ENCODE assay signal across 9 mouse cellular contexts in genomic region chr10:115618288-115618856, GRCm38 (mm10). TPM values are rescaled to one million over a fixed set of nuclear protein-coding genes. Genes with fewer than 3 reads are reported as not detected.
DNase-seq lines count a peak whose midpoint lies in the region; ATAC-seq lines count a peak whose summit lies in the region.
"Had no signal": no experiment of that assay in that cellular context is flagged by ENCODE, and none has a peak within 500 bp of the region (broad histone marks: within the 10 kb centered on the region; RNA-seq: fewer than 3 reads in every experiment).

No protein-coding gene starts in this region.

- WGBS in lung, embryonic 16.5 days = 20% methylated on average over 15 of the region's 15 CpGs
- WGBS in forebrain, embryonic 12.5 days = 22% methylated on average over 15 of the region's 15 CpGs
- 11% methylated on average over 15 of the region's 15 CpGs for WGBS in limb, embryonic 15.5 days
- 17% methylated on average over 15 of the region's 15 CpGs for WGBS in stomach, embryonic 15.5 days

- DNase-seq in lung, adult 18-20 months = no peak
- DNase-seq in adrenal gland, postnatal 36 days = no peak
- no peak for DNase-seq in layer of hippocampus, postnatal 36 days
- DNase-seq in kidney, adult 11 months = no peak
- DNase-seq: liver, embryonic 13.5 days had no signal

- no peak overlapping the region for H3K27ac ChIP-seq in lung, embryonic 16.5 days (ENCODE audit: low read length)
- H3K27ac ChIP-seq in forebrain, embryonic 12.5 days = no peak overlapping the region
- H3K27ac ChIP-seq in limb, embryonic 15.5 days = no peak overlapping the region
- H3K27ac ChIP-seq in stomach, embryonic 15.5 days = no peak overlapping the region
- H3K27ac ChIP-seq: liver, embryonic 13.5 days had no signal

- no peak overlapping the region for H3K9ac ChIP-seq in lung, embryonic 16.5 days (ENCODE audit: low read length)
- 0 out of 2 replicates have a peak overlapping the region, but pooled peaks have one; percentile 25 for H3K9ac ChIP-seq in forebrain, embryonic 12.5 days
- H3K9ac ChIP-seq in limb, embryonic 15.5 days = no peak overlapping the region
- H3K9ac ChIP-seq in stomach, embryonic 15.5 days = no peak overlapping the region
- H3K9ac ChIP-seq: liver, embryonic 13.5 days had no signal

- peak overlapping the region; percentile 50 for H3K4me2 ChIP-seq in lung, embryonic 16.5 days (ENCODE audit: low read depth, low read length)
- peak overlapping the region; percentile 49 for H3K4me2 ChIP-seq in forebrain, embryonic 12.5 days
- H3K4me2 ChIP-seq in limb, embryonic 15.5 days = peak overlapping the region; percentile 17
- H3K4me2 ChIP-seq in stomach, embryonic 15.5 days = peak overlapping the region; percentile 35
- H3K4me2 ChIP-seq: liver, embryonic 13.5 days had no signal

- H3K36me3 ChIP-seq in lung, embryonic 16.5 days (ENCODE audit: control insufficient read depth, insufficient read depth, low read length) = no peaks in the 10 kb centered on the region
- no peaks in the 10 kb centered on the region for H3K36me3 ChIP-seq in forebrain, embryonic 12.5 days (replicated peaks)
- H3K36me3 ChIP-seq in limb, embryonic 15.5 days = no peaks in the 10 kb centered on the region
- H3K36me3 ChIP-seq in stomach, embryonic 15.5 days = no peaks in the 10 kb centered on the region
- H3K36me3 ChIP-seq: liver, embryonic 13.5 days had no signal

- H3K27me3 ChIP-seq in lung, embryonic 16.5 days (ENCODE audit: control insufficient read depth, insufficient read depth, low read depth, low read length) = no peaks in the 10 kb centered on the region
- peaks cover 28% of the 10 kb centered on the region for H3K27me3 ChIP-seq in forebrain, embryonic 12.5 days
- no peaks in the 10 kb centered on the region for H3K27me3 ChIP-seq in limb, embryonic 15.5 days
- H3K27me3 ChIP-seq in stomach, embryonic 15.5 days (replicated peaks) = no peaks in the 10 kb centered on the region

- peak overlapping the region; percentile 34 for H3K4me3 ChIP-seq in lung, embryonic 16.5 days (ENCODE audit: low read length)
- H3K4me3 ChIP-seq in forebrain, embryonic 12.5 days (replicated peaks) = peak overlapping the region; percentile 29
- peak overlapping the region; percentile 7 for H3K4me3 ChIP-seq in limb, embryonic 15.5 days
- H3K4me3 ChIP-seq in stomach, embryonic 15.5 days (replicated peaks) = peak overlapping the region; percentile 6; the same call in 1 of the 2 replicates
- H3K4me3 ChIP-seq: liver, embryonic 13.5 days had no signal

- peaks cover 9% of the 10 kb centered on the region; the same call in 1 of the 2 replicates for H3K4me1 ChIP-seq in lung, embryonic 16.5 days (replicated peaks; ENCODE audit: control insufficient read depth, insufficient read depth, low read length)
- peaks cover 8% of the 10 kb centered on the region for H3K4me1 ChIP-seq in forebrain, embryonic 12.5 days
- peaks cover 2% of the 10 kb centered on the region; the same call in 1 of the 2 replicates for H3K4me1 ChIP-seq in limb, embryonic 15.5 days
- H3K4me1 ChIP-seq in stomach, embryonic 15.5 days = 0 out of 2 replicates have a peak, but pooled peaks cover 5% of the 10 kb centered on the region
- H3K4me1 ChIP-seq: liver, embryonic 13.5 days had no signal

- ATAC-seq in lung, embryonic 16.5 days (ENCODE audit: low read depth) = peak; percentile 61; the same call in 1 of the 2 replicates
- ATAC-seq in forebrain, embryonic 12.5 days (ENCODE audit: low FRiP score) = peak; percentile 80
- no peak for ATAC-seq in limb, embryonic 15.5 days (ENCODE audit: insufficient number of reproducible peaks, low FRiP score, low TSS enrichment, low read depth)
- no peak for ATAC-seq in stomach, embryonic 15.5 days (ENCODE audit: insufficient read depth, low FRiP score, low read depth)

- H3K9me3 ChIP-seq in lung, embryonic 16.5 days (ENCODE audit: control insufficient read depth, low read length) = no peaks in the 10 kb centered on the region
- no peaks in the 10 kb centered on the region for H3K9me3 ChIP-seq in forebrain, embryonic 12.5 days
- no peaks in the 10 kb centered on the region for H3K9me3 ChIP-seq in limb, embryonic 15.5 days
- H3K9me3 ChIP-seq in stomach, embryonic 15.5 days = no peaks in the 10 kb centered on the region
- H3K9me3 ChIP-seq: liver, embryonic 13.5 days had no signal

RNA-seq across cellular contexts. Expression of gene Lgr5, which starts 30.8 kb away (rescaled TPM):
- polyA plus RNA-seq in lung, embryonic 16.5 days (2015; fragmentation: Nextera tagmentation; extraction: Ambion mirVana) = 2.3 and 2.4 TPM in 2 replicates
- 1.2 and 2.0 TPM in 2 replicates for polyA plus RNA-seq in forebrain, embryonic 12.5 days (2016; fragmentation: Nextera tagmentation; extraction: Ambion mirVana)
- 9.3 and 11.8 TPM in 2 replicates for polyA plus RNA-seq in limb, embryonic 15.5 days (2015; fragmentation: Nextera tagmentation; extraction: Ambion mirVana)
- polyA plus RNA-seq in stomach, embryonic 15.5 days (2015; fragmentation: Nextera tagmentation; extraction: Ambion mirVana) = 3.1 and 4.4 TPM in 2 replicates
- 10 to 100 TPM; 16.7 to 18.4 TPM for total RNA-seq in adrenal gland, postnatal 36 days (2021)
- 1 to 10 TPM; 1.8 TPM for total RNA-seq in layer of hippocampus, postnatal 36 days (2021)

RNA-seq across cellular contexts. Expression of gene A930009A15Rik, which starts 48.6 kb away (rescaled TPM):
- polyA plus RNA-seq in lung, embryonic 16.5 days (2015; fragmentation: Nextera tagmentation; extraction: Ambion mirVana) = not detected in 2 replicates
- polyA plus RNA-seq in forebrain, embryonic 12.5 days (2016; fragmentation: Nextera tagmentation; extraction: Ambion mirVana) = not detected in 2 replicates
- not detected in 2 replicates for polyA plus RNA-seq in limb, embryonic 15.5 days (2015; fragmentation: Nextera tagmentation; extraction: Ambion mirVana)
- not detected in 2 replicates for polyA plus RNA-seq in stomach, embryonic 15.5 days (2015; fragmentation: Nextera tagmentation; extraction: Ambion mirVana)
- total RNA-seq in adrenal gland, postnatal 36 days (2021) = not detected
- total RNA-seq in layer of hippocampus, postnatal 36 days (2021) = under 1 TPM; 0.47 to 0.66 TPM
- polyA plus RNA-seq: liver, embryonic 13.5 days had no signal

Comparison
In these comparisons a context has a peak if more than half of its experiments do, and no peak if none do; other contexts are left out.
1. ATAC-seq: peak in lung, embryonic 16.5 days (single experiment) and forebrain, embryonic 12.5 days (single experiment); none in limb, embryonic 15.5 days (single experiment) and stomach, embryonic 15.5 days (single experiment).
2. Peak in every context shown above with its lines, with median percentiles within 50 percentile points of each other: H3K4me2 ChIP-seq and H3K4me3 ChIP-seq.